Mouse (Mus musculus) heart, embryonic 14.5 days (tissue): ENCODE data around the gene Akirin2. TPM values are rescaled to one million over a fixed set of nuclear protein-coding genes. Genes with fewer than 3 reads are reported as not detected.
"Not testable (repeated sequence)": the region's sequence is repeated elsewhere in the genome, so short reads cannot be mapped to it uniquely, and the experiment has no call there.

Experiments used
- ATAC-seq: fragments of 200-750 bp; cut with Nextera tagmentation; 2 replicates; pipeline ENCODE4 v1.8.0; 2017; ENCODE audit warnings: low read depth, moderate TSS enrichment; ENCODE audit not compliant: insufficient number of reproducible peaks, insufficient read depth, low FRiP score
- H3K27ac ChIP-seq, 2 experiments: fragments of 200-500 bp in 1 of 2; fragments of 300-500 bp in 1 of 2; sonication (generic) in 1 of 2; replicated peaks in 1 of 2; 2 replicates each; pipeline ENCODE4 v1.5.1; 2012 to 2014; ENCODE audit warnings: low read depth in 2 of 2, low read length in 2 of 2, control low read depth in 1 of 2, mild to moderate bottlenecking in 1 of 2, mixed read lengths in 1 of 2; ENCODE audit not compliant: control insufficient read depth in 1 of 2, insufficient read depth in 1 of 2
- H3K27me3 ChIP-seq: fragments of 300-500 bp; sonication (generic); 2 replicates; pipeline ENCODE4 v1.6.1; 2014; ENCODE audit warnings: mild to moderate bottlenecking, low read length, control low read depth; ENCODE audit not compliant: control insufficient read depth, insufficient read depth
- H3K36me3 ChIP-seq: fragments of 300-500 bp; sonication (generic); 2 replicates; pipeline ENCODE4 v1.6.1; 2014; ENCODE audit warnings: mild to moderate bottlenecking, control low read depth, low read length, mixed read lengths; ENCODE audit not compliant: control insufficient read depth, insufficient read depth
- H3K4me1 ChIP-seq, 2 experiments: fragments of 200-500 bp in 1 of 2; fragments of 300-500 bp in 1 of 2; sonication (generic) in 1 of 2; 2 replicates each; pipeline ENCODE4 v1.6.1; 2012 to 2014; ENCODE audit warnings: low read length in 2 of 2, control low read depth in 1 of 2, mixed read lengths in 1 of 2; ENCODE audit not compliant: control insufficient read depth in 2 of 2, insufficient read depth in 2 of 2
- H3K4me2 ChIP-seq: fragments of 300-500 bp; sonication (generic); 2 replicates; pipeline ENCODE4 v1.6.1; 2014; ENCODE audit warnings: mild to moderate bottlenecking, low read length
- H3K4me3 ChIP-seq, 2 experiments: fragments of 200-500 bp in 1 of 2; fragments of 300-500 bp in 1 of 2; sonication (generic) in 1 of 2; 2 replicates each; pipeline ENCODE4 v1.5.1; 2012 to 2014; ENCODE audit warnings: low read length in 2 of 2, mild to moderate bottlenecking in 2 of 2, control low read depth in 1 of 2, low read depth in 1 of 2, moderate library complexity in 1 of 2; ENCODE audit not compliant: control insufficient read depth in 1 of 2, insufficient read depth in 1 of 2
- H3K9ac ChIP-seq: fragments of 300-500 bp; sonication (generic); 2 replicates; pipeline ENCODE4 v1.6.1; 2014; ENCODE audit warnings: mild to moderate bottlenecking, low read length
- H3K9me3 ChIP-seq: fragments of 300-500 bp; sonication (generic); 2 replicates; pipeline ENCODE4 v1.6.1; 2016; ENCODE audit warnings: low read length, control low read depth; ENCODE audit not compliant: control insufficient read depth
- WGBS: fragments of 180-500 bp; shearing (Covaris S2); extraction: QIAGEN DNeasy Blood & Tissue Kit; methylation state at CpG from one replicate; pipeline ENCODE4 v1.1.7; 2014; 5-methylcytosine and 5-hydroxymethylcytosine counted together
- polyA plus RNA-seq: library from polyadenylated mRNA; unstranded; fragments of >200 nt; fragmentation: Nextera tagmentation; extraction: Ambion mirVana; gene quantifications from 2 replicates; pipeline ENCODE4 v1.2.1, GENCODE M21; 2014

Akirin2 gene
- polyA plus RNA-seq, 1 experiment from 2014 or later: 45.1 TPM

DNA sequence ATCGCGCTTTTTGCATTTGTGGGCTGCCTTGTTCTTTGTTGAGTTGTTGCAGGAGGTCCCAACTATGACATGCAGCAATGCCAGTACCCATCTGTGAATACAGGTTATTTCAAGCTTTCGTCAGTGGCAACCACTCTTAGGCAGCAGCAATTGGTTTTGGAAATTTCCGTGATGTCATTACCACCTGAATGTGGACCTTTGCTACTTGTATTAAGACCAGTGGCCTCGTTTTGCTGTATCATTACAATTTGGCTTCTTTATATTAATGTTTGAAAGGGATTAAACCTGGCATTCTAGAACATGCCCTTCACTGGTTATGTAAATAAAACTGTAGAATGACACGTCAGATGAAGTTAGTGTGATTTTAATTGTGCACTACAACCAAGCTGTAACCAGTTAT is 15.5 kb downstream of the Akirin2 start:
- no peak overlapping the region for H3K9ac ChIP-seq
- no peak overlapping the region for H3K4me3 ChIP-seq
- ATAC-seq: no peak
- no peaks in the 10 kb centered on the region for H3K27me3 ChIP-seq
- no peaks in the 10 kb centered on the region for H3K4me1 ChIP-seq
- H3K4me2 ChIP-seq: no peak overlapping the region
- no peaks in the 10 kb centered on the region for H3K9me3 ChIP-seq
- H3K27ac ChIP-seq: no peak overlapping the region
- 86% methylated on average over 6 of the region's 6 CpGs for WGBS
- peaks cover 86% of the 10 kb centered on the region for H3K36me3 ChIP-seq

DNA sequence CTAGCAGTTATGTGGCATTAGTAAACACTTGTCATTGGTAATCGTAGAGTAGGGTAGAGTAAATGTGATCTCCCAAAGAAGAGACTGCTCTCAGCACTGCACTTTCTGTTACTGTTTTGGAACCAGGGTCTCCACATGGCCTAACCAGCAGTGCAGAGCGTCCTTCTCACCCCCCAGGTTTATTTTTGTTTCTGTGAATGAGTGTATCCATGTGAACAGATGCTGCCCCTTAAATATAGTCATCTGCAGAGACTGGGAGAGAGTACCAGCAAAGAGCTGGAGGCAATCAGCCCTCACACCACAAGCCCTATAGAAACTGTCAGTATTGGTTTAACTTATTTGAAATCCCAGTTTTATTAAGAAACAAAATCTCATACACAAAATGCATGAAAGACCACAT is 22.1 kb downstream of the Akirin2 start:
- no peaks in the 10 kb centered on the region for H3K9me3 ChIP-seq
- 64% methylated on average over 2 of the region's 2 CpGs for WGBS
- no peaks in the 10 kb centered on the region for H3K4me1 ChIP-seq
- peaks cover 99% of the 10 kb centered on the region for H3K36me3 ChIP-seq
- H3K4me3 ChIP-seq: no peak overlapping the region
- ATAC-seq: no peak
- no peak overlapping the region for H3K4me2 ChIP-seq
- no peaks in the 10 kb centered on the region for H3K27me3 ChIP-seq
- no peak overlapping the region for H3K9ac ChIP-seq
- H3K27ac ChIP-seq: no peak overlapping the region

DNA sequence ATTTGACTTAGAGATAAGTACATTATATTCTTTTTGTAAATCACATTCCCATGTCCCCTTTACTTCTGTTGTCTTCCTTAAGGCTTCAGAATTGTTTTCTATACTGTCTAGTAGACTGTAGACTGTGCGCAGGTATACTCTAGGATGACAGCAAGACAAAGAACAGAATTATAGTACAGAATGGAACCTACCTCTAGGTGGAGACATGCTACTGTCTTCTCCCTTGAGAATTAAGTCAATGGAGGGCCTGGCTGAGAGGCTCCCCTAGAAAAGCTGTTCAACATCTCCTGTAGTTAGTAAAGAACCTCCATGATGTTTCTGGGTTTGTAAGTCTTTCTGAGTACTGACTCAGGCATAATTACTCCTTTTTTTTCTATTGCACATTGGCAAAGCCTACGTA is 26.3 kb downstream of the Akirin2 start:
- Histone ChIP-seq H3K4me1 (peaks cover 0 to 9% of the 10 kb centered on the region in 2 experiments; a peak in 1 of 4 replicates), H3K4me3 (no peak overlapping the region), H3K4me2 (no peak overlapping the region), H3K9ac (no peak overlapping the region), H3K27me3 (no peaks in the 10 kb centered on the region), H3K27ac (no peak overlapping the region), H3K36me3 (peaks cover 93% of the 10 kb centered on the region), H3K9me3 (no peaks in the 10 kb centered on the region)
- ATAC-seq: no peak
- 93% methylated on average over 2 of the region's 2 CpGs for WGBS

- Histone ChIP-seq H3K27me3 (no peaks in the 10 kb centered on the region), H3K4me2 (no peak overlapping the region), H3K27ac (peak overlapping the region; percentile 19; a peak in 1 of 4 replicates), H3K4me1 (peaks cover 4 to 11% of the 10 kb centered on the region in 2 experiments; a peak in 1 of 4 replicates), H3K36me3 (peaks cover 93% of the 10 kb centered on the region), H3K9ac (no peak overlapping the region), H3K4me3 (no peak overlapping the region), H3K9me3 (no peaks in the 10 kb centered on the region)
- 33% methylated on average over 1 of the region's 1 CpGs for WGBS
- ATAC-seq: no peak
Measured at GRCm38 (mm10) chr4:34579215-34579614, 28.5 kb downstream of the Akirin2 start.

- not testable (repeated sequence) for H3K9ac ChIP-seq, H3K4me2 ChIP-seq, H3K9me3 ChIP-seq, H3K27me3 ChIP-seq, H3K27ac ChIP-seq, H3K4me3 ChIP-seq, ATAC-seq
- peaks cover 4 to 11% of the 10 kb centered on the region in 2 experiments; a peak in 2 of 4 replicates for H3K4me1 ChIP-seq
- H3K36me3 ChIP-seq: peaks cover 85% of the 10 kb centered on the region
- WGBS: 63% methylated on average over 1 of the region's 1 CpGs
Measured at GRCm38 (mm10) chr4:34581489-34581888, 30.8 kb downstream of the Akirin2 start.

DNA sequence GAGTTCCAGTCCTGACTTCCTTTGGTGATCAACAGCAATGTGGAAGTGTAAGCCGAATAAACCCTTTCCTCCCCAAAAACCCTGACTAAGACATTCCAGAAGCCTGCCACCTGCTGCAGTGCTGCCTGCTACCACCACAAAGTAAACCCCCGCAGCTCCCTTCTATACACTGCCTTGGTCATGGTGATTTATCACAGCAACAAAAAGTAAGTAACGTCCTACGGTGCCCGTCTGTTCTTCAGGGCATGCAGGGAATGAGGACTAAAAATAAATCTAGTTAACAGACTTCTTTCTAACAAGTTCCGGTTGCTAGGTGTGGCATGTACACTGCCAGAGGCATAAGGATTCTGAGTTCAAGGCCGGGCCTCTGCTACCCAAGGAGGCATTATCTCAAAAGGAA is 31.3 kb downstream of the Akirin2 start:
- Histone ChIP-seq H3K4me3 (no peak overlapping the region), H3K27ac (no peak overlapping the region; a peak in 1 of 4 replicates), H3K4me2 (no peak overlapping the region), H3K9ac (no peak overlapping the region), H3K27me3 (no peaks in the 10 kb centered on the region), H3K36me3 (peaks cover 84% of the 10 kb centered on the region), H3K4me1 (peaks cover 4 to 11% of the 10 kb centered on the region in 2 experiments; a peak in 2 of 4 replicates), H3K9me3 (no peaks in the 10 kb centered on the region)
- 54% methylated on average over 7 of the region's 7 CpGs for WGBS
- ATAC-seq: no peak

DNA sequence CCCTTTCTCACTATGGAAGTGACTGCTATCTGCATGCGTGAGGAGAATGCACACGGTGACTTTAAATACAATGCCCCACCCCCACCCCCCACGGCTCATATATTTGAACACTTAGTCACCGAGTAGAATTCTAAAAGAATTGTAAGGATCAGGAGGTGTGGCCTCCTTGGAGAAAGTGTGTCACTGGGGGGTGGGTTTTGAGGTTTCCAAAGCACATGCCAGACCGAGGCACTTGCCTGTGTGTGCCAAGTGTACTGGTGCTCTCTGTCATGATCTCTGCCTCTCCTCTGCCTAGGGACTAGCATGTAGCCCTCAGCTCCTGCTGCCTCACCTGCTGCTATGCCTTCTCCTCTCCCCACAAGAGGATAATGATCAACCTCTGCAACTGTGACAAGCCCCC is 31.7 kb downstream of the Akirin2 start:
- no peak overlapping the region; a peak in 1 of 4 replicates for H3K27ac ChIP-seq
- H3K4me3 ChIP-seq: no peak overlapping the region
- peaks cover 84% of the 10 kb centered on the region for H3K36me3 ChIP-seq
- WGBS: 54% methylated on average over 5 of the region's 5 CpGs
- H3K4me2 ChIP-seq: no peak overlapping the region
- no peak overlapping the region for H3K9ac ChIP-seq
- H3K9me3 ChIP-seq: no peaks in the 10 kb centered on the region
- no peaks in the 10 kb centered on the region for H3K27me3 ChIP-seq
- ATAC-seq: no peak
- peaks cover 4 to 11% of the 10 kb centered on the region in 2 experiments; a peak in 2 of 4 replicates for H3K4me1 ChIP-seq

GRCm38 (mm10) chr4:34583427-34583826 is 32.7 kb downstream of the Akirin2 start:
- no peak for ATAC-seq
- WGBS: 88% methylated on average over 3 of the region's 3 CpGs
- H3K4me1 ChIP-seq: peaks cover 4 to 11% of the 10 kb centered on the region in 2 experiments; a peak in 2 of 4 replicates
- no peak overlapping the region for H3K27ac ChIP-seq
- H3K4me3 ChIP-seq: no peak overlapping the region
- H3K9me3 ChIP-seq: no peaks in the 10 kb centered on the region
- H3K4me2 ChIP-seq: no peak overlapping the region
- H3K36me3 ChIP-seq: peaks cover 77% of the 10 kb centered on the region
- no peak overlapping the region for H3K9ac ChIP-seq
- no peaks in the 10 kb centered on the region for H3K27me3 ChIP-seq
